Mouse (Mus musculus): ENCODE measurements around the gene Ostm1. TPM values are rescaled to one million over a fixed set of nuclear protein-coding genes. Genes with fewer than 3 reads are reported as not detected.

The Ostm1 gene
- 10 to 100 TPM; 19.2 to 19.4 TPM for total RNA-seq (2021)
- long read RNA-seq, experiment 1, transcript Ostm1-201 (6 exons, 3,006 nt): major isoform, 28 of 32 reads
- long read RNA-seq, experiment 1, partial matches to known transcripts: 0 of 32 reads
- long read RNA-seq, experiment 1, other reads (novel, unspliced or antisense): 4 of 32 reads
- long read RNA-seq, experiment 2, transcript Ostm1-201 (6 exons, 3,006 nt): major isoform, 23 of 23 reads
- long read RNA-seq, experiment 2, partial matches to known transcripts: 0 of 23 reads
- long read RNA-seq, experiment 2, other reads (novel, unspliced or antisense): 0 of 23 reads

- DNase-seq: no peak
These were observed at the start of gene Ostm1, which contains the start of gene Nr2e1 for GRCm38 (mm10) chr10:42583157-42583872. Ostm1 (plus strand) TSS chr10:42583822. Nr2e1 (minus strand) TSS chr10:42583632.

GRCm38 (mm10) chr10:42533836-42534453, 49.7 kb upstream of the Ostm1 start:
- DNase-seq: no peak

GRCm38 (mm10) chr10:42537571-42538316, 45.9 kb upstream of the Ostm1 start:
- no peak for DNase-seq

DNA sequence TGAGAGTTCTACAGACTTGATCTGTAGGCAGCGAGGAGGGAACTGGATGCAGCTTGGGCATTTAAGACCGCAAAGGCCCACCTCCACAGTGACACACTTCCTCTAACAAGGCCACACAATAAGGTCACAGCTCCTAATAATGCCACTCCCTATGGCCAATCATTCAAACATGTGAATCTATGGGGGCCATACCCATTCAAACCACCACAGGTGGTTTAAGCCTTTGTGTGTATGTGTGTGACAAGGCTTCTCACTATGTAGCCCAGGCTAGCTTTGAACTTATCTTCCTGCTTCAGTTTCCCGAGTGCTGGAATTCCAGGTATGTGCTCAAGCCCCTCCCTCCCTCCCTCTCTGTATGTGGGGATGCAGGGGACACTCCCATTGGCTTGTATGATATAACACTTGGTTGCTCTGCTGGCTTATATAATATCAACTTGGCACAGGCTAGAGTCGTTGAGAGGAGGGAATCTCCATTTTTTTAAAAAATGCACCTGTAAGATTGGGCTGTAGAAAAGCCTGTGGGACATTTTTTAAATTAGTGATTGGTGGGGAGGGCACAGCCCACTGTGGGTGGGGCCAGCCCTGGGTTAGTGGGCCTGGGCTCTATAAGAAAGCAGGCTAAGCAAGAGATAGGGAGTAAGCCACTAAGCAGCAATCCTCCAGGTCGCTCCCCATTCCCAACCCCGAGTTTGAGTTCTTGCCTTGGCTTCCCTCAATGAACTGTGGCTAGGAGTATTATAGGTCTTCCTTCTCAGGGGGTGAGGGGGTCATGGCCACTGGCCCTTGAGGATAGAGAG, 37.7 kb upstream of the Ostm1 start:
- DNase-seq: no peak

- DNase-seq: no peak
These were observed 37.1 kb upstream of the Ostm1 start for GRCm38 (mm10) chr10:42546507-42546906.

GRCm38 (mm10) chr10:42559581-42560200, 23.9 kb upstream of the Ostm1 start:
- no peak for DNase-seq

DNA sequence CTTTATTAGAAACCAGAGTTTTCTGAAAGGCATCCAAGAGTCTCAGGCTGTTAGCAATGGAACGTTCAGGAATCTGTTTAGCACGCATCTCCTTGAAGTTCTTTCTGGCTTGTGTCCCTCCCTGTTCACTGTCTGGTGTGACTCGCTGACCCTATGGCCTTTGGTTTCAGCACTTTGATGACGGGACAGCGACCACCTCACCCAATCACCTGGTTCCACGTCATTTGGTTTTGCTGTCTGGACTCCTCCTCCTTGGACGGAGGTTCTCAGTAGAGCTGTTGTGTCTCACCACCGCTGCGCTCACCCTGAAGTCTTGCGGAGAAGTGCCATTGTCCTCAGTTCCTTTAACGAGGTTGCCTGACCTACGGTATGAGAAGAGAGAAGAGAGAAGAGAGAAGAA, 21.4 kb upstream of the Ostm1 start:
- DNase-seq: peak; percentile 67

- no peak for DNase-seq
These were observed 11.1 kb upstream of the Ostm1 start for GRCm38 (mm10) chr10:42572567-42572966.

- DNase-seq: no peak
These were observed 10.7 kb upstream of the Ostm1 start for GRCm38 (mm10) chr10:42572971-42573370.

- DNase-seq: no peak
These were observed 9.0 kb upstream of the Ostm1 start for GRCm38 (mm10) chr10:42574639-42575038.

DNA sequence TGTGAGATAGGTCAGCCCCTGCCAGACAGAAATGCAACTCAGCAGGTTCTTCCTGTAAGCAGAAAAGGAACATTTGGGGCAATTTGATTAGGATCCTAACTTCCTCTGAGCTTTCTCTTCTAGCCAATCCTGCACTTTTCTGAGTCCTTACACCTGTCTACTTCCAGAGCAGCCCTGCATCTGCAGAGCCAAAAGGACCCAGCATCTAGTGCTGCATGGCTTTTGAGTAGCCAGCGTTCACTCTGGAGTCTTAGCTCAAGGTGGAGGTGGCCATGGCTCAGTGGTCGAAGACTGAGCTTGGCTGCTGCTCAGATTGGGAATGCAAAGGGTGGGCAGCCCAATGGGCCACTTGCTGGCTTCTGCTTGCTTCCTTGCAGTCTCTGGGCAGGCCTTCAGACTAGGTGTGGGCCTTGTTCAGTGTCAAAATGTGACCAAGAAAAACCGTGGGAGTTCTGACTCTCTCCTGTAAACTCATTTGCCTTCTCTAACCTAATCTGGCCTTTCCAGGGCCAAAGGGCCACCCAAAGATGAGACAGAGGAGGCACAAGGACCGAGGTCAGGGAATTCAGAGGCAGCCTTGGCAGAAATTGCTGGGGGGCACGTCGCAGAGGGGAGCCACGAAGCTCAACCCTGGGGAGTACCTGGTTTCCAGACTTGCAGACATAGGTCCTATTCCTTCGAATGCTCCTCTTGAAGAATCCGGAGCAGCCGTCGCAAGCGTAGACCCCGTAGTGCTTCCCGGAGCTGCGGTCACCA, 5.9 kb upstream of the Ostm1 start:
- DNase-seq: no peak

DNA sequence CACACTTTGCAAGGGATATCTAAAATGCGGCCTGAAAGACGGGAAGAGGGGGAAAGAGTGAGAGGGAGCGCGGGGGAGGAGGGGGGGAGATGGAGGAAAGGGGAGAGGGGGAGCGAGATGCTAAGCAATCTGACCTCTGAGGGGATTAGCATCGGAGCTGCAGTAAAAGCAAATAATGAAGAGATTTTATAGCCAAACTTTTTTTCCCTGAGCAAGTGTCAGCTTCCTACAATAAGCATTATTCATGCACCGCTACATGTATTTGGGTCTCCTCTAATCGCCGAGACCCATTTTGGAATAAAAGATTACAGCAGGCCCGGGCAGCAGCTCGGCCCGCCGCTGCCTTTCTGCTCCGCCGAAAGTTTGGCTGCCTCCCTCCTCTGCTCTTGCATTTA, 5.3 kb upstream of the Ostm1 start:
- DNase-seq: no peak

DNA sequence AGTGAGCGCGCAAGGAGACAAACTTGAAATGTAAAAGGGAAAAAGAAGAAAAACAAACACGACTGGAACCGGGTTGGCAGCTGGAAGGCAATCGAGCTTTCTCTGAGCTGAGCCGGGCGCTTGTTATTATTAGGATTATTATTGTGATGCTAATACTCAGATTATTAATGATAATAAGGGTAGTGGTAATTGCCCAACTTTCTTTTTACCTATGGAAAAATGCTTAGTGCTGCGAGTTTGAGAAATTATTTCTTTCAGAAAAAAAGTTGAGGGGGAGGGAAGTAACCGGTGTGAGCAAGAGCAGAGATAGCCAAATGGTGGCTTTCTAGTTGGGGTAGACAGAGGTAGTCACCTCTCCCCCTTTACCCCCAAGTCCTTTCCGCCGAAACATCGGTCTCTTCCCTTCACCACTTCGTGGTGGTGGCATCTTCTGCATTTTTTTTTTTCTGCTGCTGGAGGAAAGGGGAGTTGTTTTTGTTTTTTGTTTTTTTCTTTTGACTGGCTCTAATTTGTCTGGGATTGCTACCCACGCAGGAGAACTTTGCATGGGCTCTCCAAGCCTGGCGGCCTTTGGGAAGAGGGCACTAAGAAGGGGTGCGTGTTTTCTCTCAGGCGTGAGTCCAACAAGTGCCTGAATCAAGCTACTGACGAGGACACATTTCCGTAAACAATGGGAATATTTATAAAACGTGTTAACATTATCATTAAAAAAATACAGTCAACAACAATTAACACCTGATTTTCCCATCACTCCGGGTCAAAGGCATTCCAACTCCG, 4.7 kb upstream of the Ostm1 start:
- DNase-seq: no peak

DNA sequence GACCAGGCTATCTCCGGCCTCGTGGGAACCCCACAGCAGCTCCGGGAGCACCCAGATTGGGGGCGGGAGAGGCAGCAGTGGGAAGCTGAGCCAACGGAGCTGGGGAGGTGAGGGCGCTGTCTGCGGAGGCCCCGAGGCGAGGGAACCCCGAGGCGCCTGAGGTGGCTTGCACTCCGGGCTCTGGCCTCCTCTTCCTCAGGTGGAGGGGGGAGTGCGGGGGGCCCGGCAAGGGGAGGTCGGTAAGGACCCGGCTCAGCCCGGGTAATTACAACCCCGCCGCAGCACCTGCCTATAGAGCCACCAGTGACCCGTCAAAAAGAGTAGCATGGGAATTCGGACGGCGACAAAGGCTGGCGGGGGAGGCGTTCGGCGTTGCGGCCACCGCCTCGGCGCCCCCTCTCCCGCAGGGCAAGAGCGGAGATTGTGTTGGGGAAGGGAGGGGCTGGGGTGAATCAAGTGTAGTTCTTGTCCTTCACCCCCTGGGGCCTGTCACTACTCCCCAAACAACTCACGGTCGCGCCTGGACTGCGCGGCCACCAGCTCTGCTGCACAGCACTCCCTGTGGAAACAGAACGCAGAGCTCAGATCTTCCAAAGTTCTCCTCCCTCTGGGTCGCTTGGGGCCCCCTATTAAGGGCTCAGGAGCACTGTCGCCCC, 4.0 kb upstream of the Ostm1 start:
- DNase-seq: no peak

- DNase-seq: no peak
These were observed 3.3 kb upstream of the Ostm1 start for GRCm38 (mm10) chr10:42580131-42580950.

DNA sequence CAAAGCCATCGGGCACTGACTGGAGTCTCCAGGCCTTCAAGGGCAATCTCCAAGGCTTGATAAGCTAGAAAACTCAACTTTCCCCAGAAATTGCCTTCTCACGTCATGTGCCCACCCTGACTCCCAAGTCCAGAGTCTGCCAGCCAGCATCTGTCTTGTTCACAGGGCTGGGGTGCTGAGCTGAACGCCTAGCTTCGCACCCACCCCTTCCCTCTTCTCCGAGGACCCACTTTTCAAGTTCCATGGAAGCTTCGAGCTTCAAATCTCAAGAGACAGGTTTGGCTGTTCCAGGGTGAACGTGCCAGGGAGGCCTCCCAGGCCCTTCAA, 2.7 kb upstream of the Ostm1 start:
- DNase-seq: no peak

- DNase-seq: no peak
These were observed 1.7 kb upstream of the Ostm1 start for GRCm38 (mm10) chr10:42581694-42582565.
